Mouse (Mus musculus) lung, postnatal 10 days (tissue): ENCODE measurements at regions not wholly inside any gene's neighbourhood (a gene's known extent, or its start where the extent isn't known, plus 50 kb on each side); places are given as distances from the start of the nearest gene placed in this dataset.

Experiments
- DNase-seq: peaks from one replicate; pipeline ENCODE4 v3.0.0; 2021

DNA sequence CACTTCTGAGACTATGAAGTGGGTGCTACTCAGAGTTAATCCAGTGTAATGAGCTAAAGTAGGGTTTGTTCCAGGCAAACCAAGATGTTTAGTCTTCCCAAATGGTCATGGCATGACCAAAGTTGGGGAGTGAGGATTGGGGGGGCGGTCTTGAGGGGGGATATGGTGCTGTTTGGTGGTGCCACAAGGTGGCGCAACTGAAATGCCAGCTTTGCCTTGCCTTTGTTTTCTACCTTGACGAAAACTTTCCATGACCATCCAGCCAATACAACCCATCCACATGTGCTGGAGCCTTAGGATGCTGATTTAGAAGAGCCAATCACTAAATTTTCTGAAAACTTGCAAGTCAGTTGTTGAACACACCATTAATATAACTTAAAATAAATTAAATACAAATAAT, 358.9 kb downstream of the Bcor start:
- DNase-seq, result no peak

DNA sequence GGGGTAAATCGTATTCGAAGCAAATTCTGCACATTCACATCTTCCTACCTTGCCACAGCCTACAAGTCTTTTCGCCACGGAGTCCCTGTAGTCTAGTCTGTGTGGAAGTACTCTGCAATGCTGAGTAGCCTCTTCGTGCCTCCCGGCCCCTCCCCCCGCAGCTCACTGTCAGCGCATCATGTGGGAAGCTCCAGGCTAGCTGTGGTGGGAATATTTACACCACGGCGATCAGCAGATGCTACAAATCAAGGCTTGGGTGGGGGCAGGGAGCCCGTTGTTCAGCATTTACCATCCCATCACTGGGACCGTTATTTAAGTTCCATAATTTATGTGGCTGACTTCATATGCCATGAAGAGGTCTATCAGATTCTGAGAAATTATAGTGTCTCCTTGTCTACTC, 358.5 kb downstream of the Bcor start:
- no peak for DNase-seq

DNA sequence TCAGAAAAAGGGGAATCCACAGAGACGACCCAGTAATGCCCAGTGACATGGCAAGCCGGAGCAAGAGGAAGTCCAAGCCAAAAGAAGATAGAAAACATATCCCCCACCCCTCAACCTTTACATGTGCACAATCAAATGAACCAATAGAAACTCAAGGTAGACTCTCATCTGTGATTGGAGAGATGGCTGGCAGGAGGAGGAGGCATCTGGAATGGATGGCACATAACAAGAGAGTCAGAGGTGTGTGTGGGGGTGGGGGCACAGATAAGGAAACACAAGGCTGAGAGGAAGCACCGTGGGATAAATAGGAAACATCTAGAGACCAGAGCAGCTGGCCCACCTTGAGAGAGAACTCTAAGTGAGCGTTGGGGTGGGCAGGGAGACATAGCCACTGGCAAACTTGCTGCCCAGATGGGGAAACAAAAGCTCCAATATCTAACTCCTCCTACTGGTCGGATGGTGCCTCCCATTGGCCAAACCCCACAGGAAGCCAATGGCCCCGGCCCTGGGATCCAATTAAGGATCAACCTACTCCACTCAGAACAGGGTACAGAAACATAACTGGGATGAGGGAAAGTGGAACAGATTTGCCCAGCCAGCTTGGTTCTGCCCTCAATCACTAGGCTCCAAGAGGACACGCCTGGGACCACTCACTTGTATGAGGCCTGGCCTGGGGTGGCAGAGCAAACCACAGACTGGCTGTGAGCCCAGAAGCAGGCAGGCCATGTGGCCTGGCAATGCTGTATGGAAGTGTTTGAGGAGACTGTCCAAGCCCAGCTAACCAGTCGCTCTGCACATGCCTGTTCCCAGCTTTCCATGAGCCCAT, 357.9 kb downstream of the Bcor start:
- DNase-seq, result no peak

DNA sequence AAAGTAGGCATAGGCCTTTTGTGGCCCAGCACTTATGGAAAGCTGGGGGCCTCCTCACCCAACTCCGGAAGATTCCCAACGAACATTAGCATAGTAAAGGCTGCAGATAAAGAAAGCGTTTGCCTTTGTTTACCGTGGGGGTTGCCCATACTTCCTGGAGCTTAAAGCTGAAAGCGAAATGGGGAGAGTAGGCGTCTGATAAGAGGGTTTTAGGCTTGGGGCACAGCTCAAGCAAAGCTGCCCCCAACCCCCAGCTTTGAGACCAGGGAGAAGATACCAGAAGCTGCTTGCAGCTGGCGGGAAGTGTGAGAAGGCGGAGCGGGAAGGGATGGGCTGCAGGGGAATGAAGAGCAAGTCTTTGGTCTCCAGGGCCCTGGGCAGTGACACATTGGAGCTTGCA, 356.9 kb downstream of the Bcor start:
- no peak for DNase-seq

DNA sequence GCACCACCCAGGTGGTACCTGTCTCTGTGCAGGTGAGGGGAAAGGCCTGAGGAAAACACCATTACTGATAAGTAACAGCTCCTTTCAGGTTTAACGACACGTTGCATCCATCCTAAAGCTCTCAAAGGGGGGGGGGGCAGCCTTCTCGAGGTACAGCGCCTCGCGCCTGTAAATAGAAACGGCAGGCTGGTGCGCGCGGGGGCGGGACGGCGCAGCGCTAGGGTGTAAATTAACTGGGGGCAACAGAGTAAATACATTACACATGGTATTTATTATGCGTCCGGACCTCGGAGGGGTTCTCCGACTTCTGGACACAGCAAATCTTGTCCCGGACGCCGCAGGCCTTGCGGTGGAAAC, 353.3 kb downstream of the Bcor start:
- no peak for DNase-seq

DNA sequence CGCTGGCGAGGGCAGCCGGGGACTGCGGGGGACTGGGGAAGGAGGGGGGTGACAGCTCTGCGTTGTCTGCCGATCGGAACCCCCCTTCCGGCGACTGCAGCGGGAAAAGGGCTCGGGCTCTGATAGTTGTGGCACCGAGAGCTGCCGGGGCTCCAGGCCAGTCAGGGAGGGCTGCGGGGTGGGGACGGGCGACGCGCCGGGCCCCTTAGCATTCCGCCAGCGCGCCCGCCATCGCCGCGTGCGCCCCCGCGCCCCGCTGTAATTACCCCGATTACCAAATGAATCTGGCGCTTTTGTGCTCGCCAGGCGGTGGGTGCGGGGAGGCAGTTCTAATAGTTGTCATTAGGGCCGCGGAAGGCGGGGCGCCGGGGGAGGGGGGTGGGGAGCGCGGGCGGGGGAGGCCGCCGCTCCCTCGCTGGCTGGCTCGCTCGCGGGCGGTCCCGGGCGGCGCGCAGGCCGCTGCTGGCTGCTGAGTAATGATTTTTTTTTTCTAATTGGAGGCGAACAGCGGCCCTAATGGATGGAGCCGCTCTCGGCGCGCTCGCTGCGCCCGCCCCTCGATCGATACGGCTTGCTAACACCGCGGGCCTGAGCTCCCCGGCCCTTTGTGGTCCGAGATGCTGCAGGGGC, 352.8 kb downstream of the Bcor start:
- peak; percentile 37 for DNase-seq

DNA sequence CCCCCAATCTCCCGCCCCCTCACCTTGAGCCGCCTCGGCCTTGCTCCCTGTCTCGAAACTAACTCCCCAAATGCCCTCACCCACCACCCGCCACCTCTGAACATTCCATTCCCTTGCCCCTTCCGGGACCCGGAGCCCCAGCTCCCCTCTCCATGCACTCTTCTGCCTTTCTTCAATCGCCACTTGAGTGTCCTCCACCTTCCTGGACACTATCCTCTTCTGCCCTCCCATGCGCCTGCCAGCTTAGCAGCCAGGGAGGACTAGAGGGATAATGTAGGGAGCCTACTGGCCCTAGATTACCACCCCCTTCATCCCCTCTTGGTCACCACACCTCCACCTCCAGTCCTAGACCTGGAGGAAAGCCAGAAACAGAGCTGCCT, 352.3 kb downstream of the Bcor start:
- DNase-seq, result no peak

DNA sequence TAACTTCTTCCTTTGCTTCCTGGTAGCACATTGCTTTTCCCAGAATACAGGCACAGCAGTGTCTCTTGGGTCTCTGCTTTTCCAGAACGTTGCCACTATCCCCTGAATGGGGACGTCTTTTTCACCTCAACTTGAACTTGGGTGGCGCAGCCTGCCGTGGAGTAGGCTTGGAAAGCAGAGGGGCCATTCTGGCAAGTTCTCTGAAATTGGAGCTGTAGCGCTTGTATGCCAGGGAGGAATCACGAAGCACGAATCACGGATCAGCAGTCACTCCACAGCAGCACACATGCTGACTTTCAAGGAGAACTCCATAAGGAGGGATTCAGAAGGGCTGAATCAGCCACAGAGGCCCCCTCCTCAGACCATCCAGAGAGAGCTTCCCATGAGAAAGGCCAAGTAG, 351.2 kb downstream of the Bcor start:
- no peak for DNase-seq

DNA sequence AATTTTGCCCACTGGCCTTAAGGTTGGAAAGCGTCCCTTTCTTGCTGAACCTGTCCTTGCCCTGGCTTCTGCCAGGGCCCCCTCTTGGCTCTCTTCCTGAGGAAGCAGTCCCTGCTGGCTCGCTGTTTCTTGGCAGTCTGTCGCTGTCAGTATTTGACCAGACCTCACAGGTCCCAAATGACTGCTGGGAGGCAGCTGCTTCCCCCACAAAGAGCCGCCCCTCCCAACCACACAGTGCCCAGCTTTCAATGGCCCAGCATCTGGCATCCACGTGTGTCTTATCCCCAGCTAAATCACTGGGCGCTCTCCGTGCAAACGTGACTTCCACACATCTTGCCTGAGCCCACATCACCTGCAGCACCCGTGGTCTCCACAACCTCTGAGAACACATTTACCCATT, 345.3 kb downstream of the Bcor start:
- DNase-seq, result no peak

DNA sequence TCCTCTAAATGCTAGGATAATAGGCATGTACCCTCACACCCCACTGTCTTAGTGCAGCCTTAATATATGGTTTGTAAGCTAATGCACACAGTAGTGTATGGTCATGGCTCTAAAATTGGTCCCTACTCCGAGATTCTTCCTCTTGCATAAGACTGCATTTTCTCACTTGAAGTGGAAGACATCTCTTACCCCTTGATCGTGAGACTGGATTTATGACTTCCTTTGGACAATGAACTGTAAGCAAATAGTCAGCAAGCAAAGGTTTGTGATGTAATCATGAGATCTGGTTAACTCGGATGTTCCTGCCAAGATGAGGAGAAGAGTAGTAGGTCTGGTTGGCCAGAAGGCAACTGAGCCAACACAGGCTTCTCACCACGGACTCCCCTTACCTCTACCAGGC, 344.3 kb downstream of the Bcor start:
- no peak for DNase-seq

DNA sequence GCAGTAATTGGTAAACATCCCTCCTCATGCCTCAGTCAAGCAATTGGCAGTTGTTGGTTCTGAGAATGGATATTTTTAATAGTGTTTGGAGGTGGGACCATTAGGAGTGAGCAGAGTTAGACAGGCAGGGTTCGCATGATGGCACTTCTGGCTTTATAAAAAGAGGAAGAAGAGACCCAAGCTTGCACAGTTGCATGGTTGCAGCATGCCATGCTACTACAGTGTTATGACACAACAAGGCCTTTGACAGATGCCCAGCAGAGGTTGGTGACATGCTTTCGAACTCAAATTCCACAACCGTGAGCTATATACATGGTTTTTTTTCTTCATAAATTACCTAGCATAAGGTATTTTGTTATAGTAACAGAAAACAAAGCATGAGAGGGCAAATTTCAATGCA, 341.5 kb downstream of the Bcor start:
- DNase-seq, result no peak

DNA sequence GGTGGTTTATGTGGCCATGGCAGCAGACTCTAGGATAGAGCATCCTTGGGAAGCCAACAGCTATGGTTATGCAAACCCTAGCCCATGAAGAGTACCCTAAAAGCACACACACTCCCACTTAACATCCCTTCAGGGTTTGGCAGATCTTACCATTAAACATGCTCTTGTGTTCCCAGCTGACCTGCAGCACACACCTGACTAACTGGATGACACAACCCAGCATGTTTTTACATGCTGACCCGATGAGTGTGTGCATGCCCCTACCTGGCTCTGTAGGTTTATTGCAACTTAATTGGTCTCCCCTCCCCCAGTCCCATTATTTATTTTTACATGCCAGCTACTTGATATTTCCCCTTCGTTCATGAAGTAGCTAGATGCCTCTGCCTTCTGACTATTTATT, 339.0 kb downstream of the Bcor start:
- DNase-seq, result no peak

DNA sequence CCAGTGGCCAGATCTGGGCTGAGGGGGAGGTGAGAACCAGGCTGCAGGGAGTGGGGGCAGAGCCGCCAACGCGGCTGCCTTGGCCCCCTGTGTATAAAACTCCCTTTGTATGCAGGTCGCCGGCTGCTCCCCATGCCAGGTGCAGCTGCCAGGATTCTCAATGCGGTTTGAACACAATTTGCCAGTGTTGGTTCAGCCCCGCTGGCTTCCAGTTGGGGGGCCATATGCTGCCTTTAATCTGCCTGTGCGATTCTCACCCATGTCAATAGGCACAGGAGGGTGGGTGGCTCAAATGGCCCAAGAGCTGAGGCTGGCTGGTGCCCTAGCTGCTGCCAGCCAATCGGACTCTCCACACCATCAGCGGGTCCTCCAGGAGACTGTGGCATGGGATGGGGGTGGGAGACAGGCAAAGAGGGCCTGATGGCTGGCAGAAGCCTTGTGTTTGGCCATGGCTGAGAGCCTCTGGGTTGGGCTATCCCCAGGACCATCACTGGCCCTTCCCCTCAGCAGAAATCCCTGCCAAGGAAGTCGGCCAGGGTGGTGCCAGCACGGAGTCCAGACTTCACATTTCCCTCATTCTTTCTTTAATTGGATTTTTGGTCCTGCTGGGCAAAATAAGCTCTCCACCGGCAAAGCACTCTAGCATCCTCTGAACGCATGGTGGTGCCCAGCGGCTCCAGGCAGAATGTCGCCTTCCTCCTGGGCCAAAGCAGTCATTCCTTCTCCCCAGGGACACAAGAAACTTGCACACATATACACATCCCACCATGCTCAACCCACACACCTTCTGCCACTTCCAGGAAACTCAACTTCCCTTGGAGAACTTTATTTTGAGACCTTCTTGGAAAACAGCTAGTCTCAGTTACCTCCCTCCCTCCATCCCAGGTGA, 338.0 kb downstream of the Bcor start:
- no peak for DNase-seq

DNA sequence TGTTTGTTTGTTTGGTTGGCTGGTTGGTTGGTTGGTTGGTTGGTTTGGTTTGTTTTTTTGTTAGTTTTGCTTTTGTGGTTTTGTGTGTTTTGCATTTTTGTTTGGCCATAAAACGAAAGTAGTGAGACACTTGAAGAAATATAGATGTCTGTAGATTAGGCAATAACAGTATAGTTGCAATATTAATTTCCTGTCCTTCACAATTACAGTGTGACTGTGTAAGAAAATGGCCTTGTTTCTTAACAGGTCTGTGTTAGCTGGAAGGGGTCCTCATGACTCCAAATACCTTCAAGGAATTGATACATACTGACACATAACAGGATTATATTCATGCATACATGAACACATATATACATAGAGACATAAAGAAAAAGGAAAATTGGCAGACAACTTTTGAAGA, 334.2 kb downstream of the Bcor start:
- no peak for DNase-seq

DNA sequence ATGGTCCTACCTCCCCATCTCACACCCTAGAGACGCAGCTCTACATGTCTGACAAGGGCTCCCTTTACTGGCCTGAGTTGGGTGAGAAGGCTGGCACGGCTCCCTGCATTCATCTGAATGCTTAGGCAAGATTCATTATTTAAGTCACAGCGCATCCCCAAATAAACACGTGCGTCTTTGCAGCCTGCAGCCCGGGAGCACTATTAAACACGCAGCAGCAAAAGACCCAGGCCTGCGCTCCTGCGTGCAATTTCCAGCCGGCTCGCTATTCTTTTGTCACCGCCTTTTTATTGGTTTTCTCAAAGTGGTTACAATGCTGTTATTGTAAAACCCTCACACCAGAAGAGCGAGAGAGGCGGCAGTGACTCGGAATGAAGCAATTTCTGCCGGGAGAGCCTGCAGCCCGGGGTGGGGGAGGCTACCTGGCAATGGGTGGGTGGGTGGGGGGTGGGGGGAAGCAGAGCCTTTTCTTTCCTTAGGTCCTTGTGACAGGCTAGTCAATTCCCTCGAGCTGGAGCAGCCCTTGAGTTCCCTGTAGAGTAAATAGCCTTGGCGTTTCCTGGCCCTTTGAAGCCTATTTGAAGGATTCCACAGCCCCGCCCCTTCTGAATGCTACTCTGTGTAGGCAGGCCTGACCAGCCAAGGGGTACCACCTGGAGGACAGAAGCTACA, 333.3 kb downstream of the Bcor start:
- peak; percentile 43 for DNase-seq

DNA sequence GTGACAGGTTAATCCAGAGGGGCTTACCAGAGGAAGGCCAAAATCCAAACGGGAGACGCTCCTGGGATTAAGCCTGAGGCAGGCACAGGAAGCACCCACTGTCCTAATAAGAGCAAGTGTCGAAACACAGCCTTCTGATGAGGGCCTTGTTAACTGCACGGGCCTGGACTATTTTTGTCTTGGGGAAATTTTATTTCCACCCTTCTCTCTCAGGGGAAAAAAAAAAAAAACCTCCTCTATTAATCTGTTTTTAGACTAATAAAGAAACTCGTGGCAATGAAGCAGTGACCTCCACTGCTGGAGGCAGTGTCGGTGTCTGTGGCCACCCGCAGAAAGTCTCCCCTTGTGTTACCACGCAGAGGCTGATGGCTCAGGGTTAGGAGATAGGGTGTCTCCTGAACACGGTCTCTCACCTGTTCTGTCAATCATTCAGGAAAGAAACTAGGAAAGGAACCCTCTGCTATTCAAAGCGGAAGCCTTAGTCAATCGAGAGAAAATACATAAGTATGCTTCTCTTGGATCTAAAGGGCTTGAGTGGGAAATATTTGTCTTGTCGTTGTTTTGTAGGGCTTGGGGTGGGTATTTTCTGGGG, 330.6 kb downstream of the Bcor start:
- DNase-seq, result no peak

DNA sequence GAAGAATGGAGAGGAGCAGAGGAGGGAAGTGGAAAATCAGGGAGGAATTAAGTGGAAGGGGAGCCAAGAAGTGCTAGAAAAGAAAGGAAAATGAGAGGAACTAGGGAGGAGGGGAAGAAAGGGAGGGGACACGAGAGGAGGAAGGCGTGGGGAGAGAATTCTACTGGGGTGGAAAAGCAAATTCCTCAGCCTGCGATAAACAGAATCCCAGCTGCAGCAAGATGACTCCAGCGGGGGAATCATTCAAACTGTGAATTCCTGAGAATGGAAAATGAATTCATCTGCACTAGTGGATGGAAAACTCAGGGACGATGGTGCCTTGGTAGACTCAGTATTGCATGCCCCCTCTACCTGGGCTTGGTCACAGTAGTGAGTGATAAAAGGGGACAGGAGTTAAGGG, 322.6 kb downstream of the Bcor start:
- peak; percentile 44 for DNase-seq

DNA sequence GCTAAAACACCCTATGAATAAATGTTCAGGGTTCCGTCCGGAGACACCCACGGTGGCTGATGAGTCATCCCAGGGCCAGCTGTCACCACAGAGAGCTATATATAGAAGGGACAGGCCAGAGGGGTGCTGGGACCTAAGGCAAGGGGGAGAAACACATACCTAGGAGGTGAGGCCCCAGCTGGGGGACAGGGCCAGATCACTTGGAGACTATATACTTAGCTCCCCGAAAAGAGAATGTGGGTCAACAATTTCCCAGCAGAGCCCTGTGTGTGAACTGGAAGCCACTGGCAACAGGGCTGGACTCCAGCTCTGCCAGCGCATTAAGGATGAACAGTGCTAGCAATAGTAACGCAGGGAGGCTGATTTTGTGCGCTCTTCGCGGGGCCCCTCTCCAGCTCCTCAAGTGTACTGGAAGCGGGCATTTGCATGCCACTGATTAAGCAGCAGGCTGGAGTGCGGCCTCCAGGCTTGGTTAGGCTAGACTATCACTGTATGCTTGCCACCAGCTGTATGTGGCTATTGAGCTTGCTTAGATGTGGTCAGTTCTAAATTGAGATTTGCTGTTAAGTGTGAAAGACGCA, 320.4 kb downstream of the Bcor start:
- no peak for DNase-seq

DNA sequence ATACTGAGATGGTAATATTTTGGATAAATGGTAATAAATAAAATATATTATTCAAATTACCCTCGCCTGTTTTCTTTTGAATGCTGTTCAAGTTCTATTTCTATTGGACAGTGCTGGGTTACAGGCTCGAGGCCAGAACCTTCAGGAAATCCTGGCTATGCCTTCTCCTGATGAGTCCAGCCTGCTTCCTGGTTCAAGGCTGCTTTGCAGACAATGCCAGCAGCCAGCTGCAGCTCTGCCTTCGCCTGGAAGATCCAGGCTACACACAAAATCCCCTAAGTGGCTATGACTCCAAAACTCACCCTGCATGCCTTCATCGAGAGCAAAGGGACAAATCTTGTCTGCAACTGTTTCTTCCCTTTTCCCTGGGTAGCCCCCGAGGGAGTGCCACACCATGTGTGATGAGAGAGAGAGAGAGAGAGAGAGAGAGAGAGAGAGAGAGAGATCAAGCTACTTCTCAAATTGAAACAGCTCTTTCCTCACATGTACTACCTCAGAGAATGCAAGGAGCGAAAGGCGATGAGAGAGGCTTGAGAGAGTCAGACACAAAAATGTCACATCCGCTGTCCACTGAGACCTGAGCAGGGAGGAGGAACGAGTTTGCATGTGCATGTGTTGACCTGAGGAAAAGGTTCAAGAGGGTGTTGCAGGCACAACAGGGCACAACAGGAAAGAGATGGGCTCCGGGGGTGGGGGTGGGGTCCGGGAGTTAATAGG, 319.7 kb downstream of the Bcor start:
- DNase-seq, result peak; percentile 51

DNA sequence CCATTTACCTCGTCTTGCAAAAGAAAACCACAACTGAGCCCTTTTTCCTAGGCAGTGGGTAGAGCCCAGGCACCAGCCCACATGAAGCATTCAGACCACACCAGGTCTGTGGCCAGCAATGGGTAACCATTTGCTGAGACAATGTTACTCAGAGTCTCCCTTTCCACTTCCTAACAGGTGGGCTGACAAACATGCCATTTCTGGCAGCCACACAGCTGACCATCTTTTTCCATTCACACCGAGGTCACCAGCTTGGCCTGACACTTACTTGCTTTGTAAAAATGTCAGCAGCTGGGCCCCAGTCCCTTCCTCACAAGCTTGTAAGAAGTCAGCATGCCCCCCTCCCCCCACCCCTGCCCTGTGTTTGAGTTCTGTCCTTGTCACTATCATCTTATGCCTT, 314.6 kb downstream of the Bcor start:
- DNase-seq, result no peak

DNA sequence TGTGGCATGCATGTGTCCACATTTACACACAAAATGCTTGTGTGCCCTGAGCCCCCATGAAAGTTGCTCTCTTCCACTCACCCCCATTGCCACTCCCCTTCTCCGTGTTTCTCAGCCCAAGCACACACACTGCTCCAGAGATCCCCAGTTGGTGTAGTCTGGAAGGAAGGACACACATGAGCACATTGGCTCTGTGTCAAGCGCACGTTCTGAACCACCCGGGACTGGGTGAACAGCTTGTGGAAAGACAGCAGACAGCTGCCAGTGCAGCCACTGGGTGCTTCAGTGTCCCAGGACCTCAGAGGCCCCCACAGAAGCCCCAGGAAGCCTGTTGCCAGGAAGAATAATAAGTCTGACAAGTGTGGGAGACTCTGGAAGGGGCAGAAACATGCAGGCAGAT, 304.2 kb downstream of the Bcor start:
- peak; percentile 54 for DNase-seq

DNA sequence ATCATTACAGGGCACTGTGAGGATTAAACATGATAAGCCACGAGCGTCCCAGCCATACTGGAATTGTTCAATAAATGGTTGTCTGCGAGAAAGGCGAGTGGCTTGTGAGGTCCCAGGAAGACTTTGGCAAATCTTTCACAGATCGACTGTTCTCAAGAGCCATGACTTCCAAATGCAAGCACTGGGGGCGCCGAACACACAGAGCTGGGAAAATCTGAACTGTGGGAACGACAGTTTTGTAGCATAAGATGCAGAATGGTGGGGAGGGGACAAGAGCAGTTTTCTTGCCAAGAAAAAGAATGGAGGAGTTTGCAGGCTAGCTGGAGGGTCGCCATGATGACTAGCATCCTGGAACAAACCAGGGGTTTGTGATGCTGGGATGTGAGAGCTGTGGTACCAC, 300.8 kb downstream of the Bcor start:
- peak; percentile 36 for DNase-seq
